Mouse (Mus musculus): ENCODE results near the gene Dchs2.

GRCm38 (mm10) chr3:83211939-83212338, 84.2 kb downstream of the Dchs2 start:
- TF ChIP-seq CTCF (IDR thresholded peaks at IDR 0.05; ENCODE audit: low read depth, low read length) (no peak), POLR2A (IDR thresholded peaks at IDR 0.05; ENCODE audit: borderline replicate concordance, low read depth, low read length) (no peak)
